10 mouse cellular contexts compared by ENCODE assay signal in genomic region chr2:168580295-168580915, GRCm38 (mm10). TPM values are rescaled to one million over a fixed set of nuclear protein-coding genes. Genes with fewer than 3 reads are reported as not detected.
DNase-seq lines count a peak whose midpoint lies in the region; ATAC-seq and TF ChIP-seq lines count a peak whose summit lies in the region.
"Had no signal": no experiment of that assay in that cellular context is flagged by ENCODE, and none has a peak within 500 bp of the region (broad histone marks: within the 10 kb centered on the region; RNA-seq: fewer than 3 reads in every experiment).

No protein-coding gene starts in this region.

- no peak for TF ChIP-seq POLR2A in limb, embryonic 14.5 days (IDR thresholded peaks at IDR 0.05; ENCODE audit: borderline replicate concordance, extremely low read depth, insufficient read depth, insufficient read length)

- H3K36me3 ChIP-seq in forebrain, embryonic 14.5 days (ENCODE audit: control insufficient read depth, insufficient read depth, low read length), result no peaks in the 10 kb centered on the region
- H3K36me3 ChIP-seq in forebrain, embryonic 16.5 days (ENCODE audit: control insufficient read depth, insufficient read depth), result no peaks in the 10 kb centered on the region
- H3K36me3 ChIP-seq in kidney, embryonic 16.5 days (ENCODE audit: insufficient read depth, low read length), result no peaks in the 10 kb centered on the region
- H3K36me3 ChIP-seq in limb, embryonic 14.5 days (ENCODE audit: control insufficient read depth, insufficient read depth, low read length), result no peaks in the 10 kb centered on the region

- 48% methylated on average over 22 of the region's 22 CpGs for WGBS in forebrain, embryonic 14.5 days
- WGBS in forebrain, embryonic 16.5 days, result 51% methylated on average over 22 of the region's 22 CpGs
- 44% methylated on average over 22 of the region's 22 CpGs for WGBS in kidney, embryonic 16.5 days
- 47% methylated on average over 22 of the region's 22 CpGs for WGBS in limb, embryonic 14.5 days

- no peak for ATAC-seq in forebrain, embryonic 14.5 days
- no peak for ATAC-seq in forebrain, embryonic 16.5 days
- ATAC-seq in kidney, embryonic 16.5 days (ENCODE audit: low FRiP score, low TSS enrichment), result no peak
- ATAC-seq in limb, embryonic 14.5 days (ENCODE audit: low FRiP score, low read depth), result no peak

- H3K27ac ChIP-seq in forebrain, embryonic 14.5 days (ENCODE audit: low read depth, low read length), result no peak overlapping the region
- H3K27ac ChIP-seq in forebrain, embryonic 16.5 days (ENCODE audit: low read length), result no peak overlapping the region
- H3K27ac ChIP-seq in kidney, embryonic 16.5 days (ENCODE audit: low read length), result peak overlapping the region; percentile 90
- peak overlapping the region; percentile 67 for H3K27ac ChIP-seq in limb, embryonic 14.5 days (replicated peaks; ENCODE audit: low read depth, low read length)

- no peak overlapping the region for H3K4me3 ChIP-seq in forebrain, embryonic 14.5 days (ENCODE audit: low read depth, low read length)
- no peak overlapping the region for H3K4me3 ChIP-seq in forebrain, embryonic 16.5 days (replicated peaks; ENCODE audit: low read length)
- H3K4me3 ChIP-seq in kidney, embryonic 16.5 days (ENCODE audit: low read length), result no peak overlapping the region
- H3K4me3 ChIP-seq in limb, embryonic 14.5 days (replicated peaks; ENCODE audit: low read length), result no peak overlapping the region

- 0 out of 2 replicates have a peak overlapping the region, but pooled peaks have one; percentile 2 for H3K9ac ChIP-seq in forebrain, embryonic 14.5 days (ENCODE audit: low read length)
- H3K9ac ChIP-seq in forebrain, embryonic 16.5 days (replicated peaks; ENCODE audit: low read depth, low read length), result no peak overlapping the region
- H3K9ac ChIP-seq in kidney, embryonic 16.5 days (replicated peaks; ENCODE audit: low read length), result peak overlapping the region; percentile 42; the same call in 1 of the 2 replicates
- H3K9ac ChIP-seq in limb, embryonic 14.5 days (ENCODE audit: low read depth, low read length, severe bottlenecking), result no peak overlapping the region

- no peaks in the 10 kb centered on the region for H3K9me3 ChIP-seq in forebrain, embryonic 14.5 days (replicated peaks; ENCODE audit: control insufficient read depth, low read length)
- no peaks in the 10 kb centered on the region for H3K9me3 ChIP-seq in forebrain, embryonic 16.5 days (ENCODE audit: control insufficient read depth, low read length)
- H3K9me3 ChIP-seq in kidney, embryonic 16.5 days (ENCODE audit: low read length), result no peaks in the 10 kb centered on the region
- no peaks in the 10 kb centered on the region for H3K9me3 ChIP-seq in limb, embryonic 14.5 days (ENCODE audit: control insufficient read depth, low read length)

- H3K4me2 ChIP-seq in forebrain, embryonic 14.5 days (ENCODE audit: low read length), result no peak overlapping the region
- no peak overlapping the region for H3K4me2 ChIP-seq in forebrain, embryonic 16.5 days (ENCODE audit: low read length)
- H3K4me2 ChIP-seq in kidney, embryonic 16.5 days (replicated peaks; ENCODE audit: low read depth, low read length), result peak overlapping the region; percentile 35
- H3K4me2 ChIP-seq in limb, embryonic 14.5 days (replicated peaks; ENCODE audit: low read depth, low read length, severe bottlenecking), result peak overlapping the region; percentile 25; the same call in 1 of the 2 replicates

- H3K27me3 ChIP-seq in forebrain, embryonic 14.5 days (replicated peaks; ENCODE audit: control insufficient read depth, insufficient read depth, low read length), result no peaks in the 10 kb centered on the region
- no peaks in the 10 kb centered on the region for H3K27me3 ChIP-seq in forebrain, embryonic 16.5 days (replicated peaks; ENCODE audit: control insufficient read depth, insufficient read depth, low read length)
- no peaks in the 10 kb centered on the region for H3K27me3 ChIP-seq in kidney, embryonic 16.5 days (ENCODE audit: insufficient read depth, low read length)
- H3K27me3 ChIP-seq in limb, embryonic 14.5 days (ENCODE audit: control insufficient read depth, insufficient read depth, low read length), result no peaks in the 10 kb centered on the region

- no peak for DNase-seq in forebrain, embryonic 14.5 days (ENCODE audit: low spot score)
- no peak for DNase-seq in kidney, postnatal 25 days
- peak; percentile 50 for DNase-seq in R1 (ENCODE audit: low read depth, low spot score)
- DNase-seq in limb, embryonic 14.5 days (ENCODE audit: low spot score), result no peak
- DNase-seq in testis, postnatal 14 days (ENCODE audit: low spot score), result no peak
- DNase-seq in spleen, postnatal 14 days (ENCODE audit: low spot score in 2 of 2), result no peak
- DNase-seq: cerebellum, postnatal 36 days; lung, adult 2 months had no signal

- peaks cover 5% of the 10 kb centered on the region; the same call in 1 of the 2 replicates for H3K4me1 ChIP-seq in forebrain, embryonic 14.5 days (ENCODE audit: control insufficient read depth, insufficient read depth, low read length)
- H3K4me1 ChIP-seq in forebrain, embryonic 16.5 days (replicated peaks; ENCODE audit: control insufficient read depth, insufficient read depth, low read length), result peaks cover 18% of the 10 kb centered on the region
- H3K4me1 ChIP-seq in kidney, embryonic 16.5 days (ENCODE audit: insufficient read depth, low read length), result peaks cover 65% of the 10 kb centered on the region
- peaks cover 55% of the 10 kb centered on the region for H3K4me1 ChIP-seq in limb, embryonic 14.5 days (ENCODE audit: control insufficient read depth, insufficient read depth, low read length)

RNA-seq across cellular contexts. Expression of gene Nfatc2, which starts 21.1 kb away (rescaled TPM):
- 1.2 and 1.4 TPM in 2 replicates for polyA plus RNA-seq in forebrain, embryonic 14.5 days (2014; fragmentation: Nextera tagmentation; extraction: Ambion mirVana)
- 1.8 and 2.0 TPM in 2 replicates for polyA plus RNA-seq in forebrain, embryonic 16.5 days (2015; fragmentation: Nextera tagmentation; extraction: Ambion mirVana)
- polyA plus RNA-seq in kidney, embryonic 16.5 days (2015; fragmentation: Nextera tagmentation; extraction: Ambion mirVana), result 2.6 and 2.8 TPM in 2 replicates
- polyA plus RNA-seq in limb, embryonic 14.5 days (2012; rRNA removed), result 9.4 and 11.4 TPM in 2 replicates
- 8.8 and 9.0 TPM in 2 replicates for polyA plus RNA-seq in limb, embryonic 14.5 days (2014; fragmentation: Nextera tagmentation; extraction: Ambion mirVana)

Comparison
In these comparisons a context has a peak if more than half of its experiments do, and no peak if none do; other contexts are left out.
1. H3K9ac ChIP-seq: peak in forebrain, embryonic 14.5 days (single experiment) and kidney, embryonic 16.5 days (single experiment); none in forebrain, embryonic 16.5 days (single experiment) and limb, embryonic 14.5 days (single experiment).
2. H3K27ac ChIP-seq: peak in kidney, embryonic 16.5 days (single experiment) and limb, embryonic 14.5 days (single experiment); none in forebrain, embryonic 14.5 days (single experiment) and forebrain, embryonic 16.5 days (single experiment).
3. H3K4me2 ChIP-seq: peak in kidney, embryonic 16.5 days (single experiment) and limb, embryonic 14.5 days (single experiment); none in forebrain, embryonic 14.5 days (single experiment) and forebrain, embryonic 16.5 days (single experiment).